Mouse (Mus musculus) intestine, embryonic 15.5 days (tissue): Measurements from ENCODE around the gene Cdh13. TPM values are rescaled to one million over a fixed set of nuclear protein-coding genes. Genes with fewer than 3 reads are reported as not detected.

Source experiments
- ATAC-seq: fragments of 200-750 bp; cut with Nextera tagmentation; 2 replicates; pipeline ENCODE4 v1.8.0; 2017; ENCODE audit warnings: moderate TSS enrichment, moderate library complexity
- H3K27ac ChIP-seq: fragments of 300-500 bp; sonication (generic); 2 replicates; pipeline ENCODE4 v1.5.1; 2015; ENCODE audit warnings: mild to moderate bottlenecking, inconsistent platforms
- H3K27me3 ChIP-seq: fragments of 300-500 bp; sonication (generic); replicated peaks from 2 replicates; pipeline ENCODE4 v1.6.1; 2015; ENCODE audit warnings: inconsistent platforms
- H3K36me3 ChIP-seq: fragments of 300-500 bp; sonication (generic); 2 replicates; pipeline ENCODE4 v1.6.1; 2015; ENCODE audit warnings: inconsistent platforms
- H3K4me1 ChIP-seq: fragments of 300-500 bp; sonication (generic); replicated peaks from 2 replicates; pipeline ENCODE4 v1.6.1; 2015; ENCODE audit warnings: inconsistent platforms
- H3K4me2 ChIP-seq: fragments of 300-500 bp; sonication (generic); replicated peaks from 2 replicates; pipeline ENCODE4 v1.6.1; 2015; ENCODE audit warnings: mild to moderate bottlenecking, inconsistent platforms
- H3K4me3 ChIP-seq: fragments of 300-500 bp; sonication (generic); replicated peaks from 2 replicates; pipeline ENCODE4 v1.5.1; 2015; ENCODE audit warnings: inconsistent platforms
- H3K9ac ChIP-seq: fragments of 300-500 bp; sonication (generic); 2 replicates; pipeline ENCODE4 v1.6.1; 2015; ENCODE audit warnings: inconsistent platforms
- H3K9me3 ChIP-seq: fragments of 300-500 bp; sonication (generic); 2 replicates; pipeline ENCODE4 v1.6.1; 2016; ENCODE audit warnings: inconsistent platforms
- WGBS: fragments of 180-500 bp; shearing (Covaris S2); methylation state at CpG from one replicate; pipeline ENCODE4 v1.1.7; 2015; 5-methylcytosine and 5-hydroxymethylcytosine counted together
- polyA plus RNA-seq: library from polyadenylated mRNA; unstranded; fragments of >200 nt; fragmentation: Nextera tagmentation; extraction: Ambion mirVana; gene quantifications from 2 replicates; pipeline ENCODE4 v1.2.1, GENCODE M21; 2015

Gene Cdh13
- polyA plus RNA-seq, 1 experiment from 2014 or later: 6.5 TPM

DNA sequence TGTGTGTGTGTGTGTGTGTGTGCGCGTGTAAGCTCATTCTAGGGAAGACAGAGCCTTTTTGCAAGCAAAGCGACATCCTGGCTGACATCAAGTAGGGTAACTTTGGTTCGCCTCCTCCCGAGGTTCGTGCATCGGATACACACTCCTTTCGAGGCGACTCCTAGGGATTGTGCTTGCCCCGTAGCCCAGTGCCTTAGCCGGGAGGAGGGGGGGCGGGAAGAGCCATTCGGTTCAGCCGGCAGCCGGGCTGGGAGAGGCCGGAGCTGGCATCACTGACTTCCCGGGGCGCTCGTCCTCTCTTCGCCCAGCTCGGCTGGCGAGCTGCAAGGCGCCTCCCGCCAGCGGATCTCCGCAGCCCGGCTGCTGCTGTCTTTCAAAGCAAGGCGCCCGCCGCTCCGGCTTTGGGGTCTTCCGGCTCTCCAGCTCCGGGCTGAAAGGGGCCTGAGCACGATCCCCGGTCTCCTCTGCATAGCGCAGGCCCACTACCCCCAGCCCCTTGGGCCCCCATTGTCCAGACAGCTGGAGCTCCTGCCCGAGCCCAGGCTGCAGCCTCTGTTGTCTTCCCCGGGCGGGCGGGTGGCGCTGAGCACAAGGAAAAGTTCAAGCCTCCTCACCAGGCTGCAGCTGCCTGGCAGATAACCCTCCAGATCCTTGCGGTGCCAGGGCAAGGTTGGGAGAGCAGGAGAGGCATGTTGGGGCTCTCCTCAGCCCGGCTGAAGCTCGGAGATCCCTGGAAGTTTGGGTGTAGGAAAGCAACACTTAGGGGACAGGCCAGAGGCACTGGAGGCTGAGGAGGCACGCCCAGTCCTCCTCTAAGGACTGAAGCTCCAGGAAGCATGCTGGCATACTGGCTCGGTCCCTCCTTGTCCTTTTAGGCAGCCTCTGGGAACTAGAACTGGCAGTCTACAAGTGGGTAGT lies 838 bp downstream of the Cdh13 start:
- H3K27me3 ChIP-seq: peaks cover 24% of the 10 kb centered on the region
- 2% methylated on average over 46 of the region's 46 CpGs for WGBS
- peak overlapping the region; percentile 50 for H3K9ac ChIP-seq
- H3K9me3 ChIP-seq: no peaks in the 10 kb centered on the region
- peak; percentile 59; the same call in 1 of the 2 replicates for ATAC-seq
- H3K4me1 ChIP-seq: peaks cover 13% of the 10 kb centered on the region
- no peak overlapping the region for H3K27ac ChIP-seq
- peak overlapping the region; percentile 46 for H3K4me3 ChIP-seq
- H3K36me3 ChIP-seq: no peaks in the 10 kb centered on the region
- H3K4me2 ChIP-seq: peak overlapping the region; percentile 92

DNA sequence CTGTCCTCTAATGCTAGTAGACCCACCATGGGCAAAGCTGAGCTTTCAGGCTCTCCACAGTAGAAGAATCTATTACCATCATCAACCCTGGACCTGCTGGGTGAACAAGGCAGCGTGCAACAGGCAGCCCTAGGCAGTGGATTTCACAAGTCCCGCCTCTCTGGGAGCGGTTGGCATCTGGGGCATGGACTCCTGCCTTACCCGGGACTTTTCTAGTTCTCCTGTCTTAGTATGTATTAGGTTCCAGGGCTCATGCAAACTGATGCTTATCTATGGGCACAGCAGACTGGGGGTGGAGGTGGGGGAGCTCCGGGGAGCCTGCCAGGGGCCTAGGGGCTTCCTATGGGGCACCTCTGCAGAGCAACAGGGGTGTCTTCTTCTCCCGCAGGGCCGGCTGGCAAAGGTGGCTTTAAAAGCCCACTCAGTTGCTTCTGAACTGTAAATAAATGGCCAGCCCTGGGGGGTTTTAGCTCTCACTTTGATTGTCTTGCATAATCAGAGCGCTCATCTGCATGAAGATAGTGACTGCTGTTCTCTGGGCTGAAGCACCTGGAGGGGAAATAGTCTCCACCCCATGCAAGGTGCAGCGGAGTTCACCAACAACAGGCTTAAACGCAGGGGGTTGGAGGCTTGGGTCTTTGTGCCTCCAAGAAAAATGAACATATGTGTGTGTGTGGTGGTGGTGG lies 2.2 kb downstream of the Cdh13 start:
- Histone ChIP-seq H3K4me2 (0 out of 2 replicates have a peak overlapping the region, but pooled peaks have one; percentile 9), H3K36me3 (no peaks in the 10 kb centered on the region), H3K4me1 (peaks cover 13% of the 10 kb centered on the region), H3K9ac (no peak overlapping the region), H3K27me3 (peaks cover 24% of the 10 kb centered on the region), H3K27ac (no peak overlapping the region), H3K9me3 (no peaks in the 10 kb centered on the region), H3K4me3 (no peak overlapping the region)
- WGBS: 42% methylated on average over 10 of the region's 10 CpGs
- ATAC-seq: no peak

DNA sequence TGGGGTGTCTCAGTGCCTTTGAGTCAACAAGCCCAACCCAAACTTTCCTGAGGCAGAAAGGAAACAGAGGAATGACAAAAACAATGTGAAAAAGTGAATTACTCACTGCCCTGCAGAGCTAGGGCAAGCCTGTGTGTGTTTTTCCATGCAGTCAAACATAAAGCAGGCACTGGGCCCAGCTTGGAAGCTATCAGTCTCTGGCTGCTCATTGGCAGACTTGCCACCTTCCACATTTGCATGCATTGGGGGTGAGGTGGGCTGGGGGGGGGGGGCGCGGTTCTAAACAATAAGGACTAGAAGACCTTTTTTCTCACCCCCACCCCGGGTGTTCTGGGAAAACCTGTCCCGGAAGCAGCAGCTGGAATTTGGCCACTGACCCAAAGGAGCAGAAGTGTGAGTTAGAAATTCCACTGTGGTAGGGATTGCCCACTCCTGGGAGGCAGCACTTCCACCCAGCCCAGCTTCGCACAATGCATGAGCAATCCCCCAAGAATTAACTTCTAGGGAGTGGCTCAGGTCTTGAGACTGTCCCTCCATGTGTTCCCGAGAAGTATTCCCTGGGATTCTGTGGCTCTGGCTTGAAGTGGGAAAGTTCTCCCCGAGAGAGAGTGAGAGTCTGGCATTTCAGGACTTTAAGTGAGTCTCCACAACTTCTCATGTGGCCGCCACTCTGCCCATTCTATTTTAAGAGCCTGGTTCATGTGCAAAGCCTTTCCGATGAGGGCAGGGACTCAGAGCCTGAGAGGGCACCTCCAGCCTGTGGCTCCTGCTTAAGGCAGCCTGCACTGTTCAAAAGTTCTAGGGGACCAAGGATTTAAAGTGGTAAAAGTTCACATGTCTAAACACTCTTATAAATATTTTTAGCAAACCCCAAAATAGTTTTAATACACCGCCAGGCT lies 3.0 kb downstream of the Cdh13 start:
- peaks cover 24% of the 10 kb centered on the region for H3K27me3 ChIP-seq
- no peaks in the 10 kb centered on the region for H3K36me3 ChIP-seq
- H3K9ac ChIP-seq: no peak overlapping the region
- H3K27ac ChIP-seq: no peak overlapping the region
- H3K4me2 ChIP-seq: no peak overlapping the region
- H3K4me3 ChIP-seq: no peak overlapping the region
- H3K4me1 ChIP-seq: peaks cover 13% of the 10 kb centered on the region
- no peak for ATAC-seq
- WGBS: 29% methylated on average over 10 of the region's 10 CpGs
- no peaks in the 10 kb centered on the region for H3K9me3 ChIP-seq

DNA sequence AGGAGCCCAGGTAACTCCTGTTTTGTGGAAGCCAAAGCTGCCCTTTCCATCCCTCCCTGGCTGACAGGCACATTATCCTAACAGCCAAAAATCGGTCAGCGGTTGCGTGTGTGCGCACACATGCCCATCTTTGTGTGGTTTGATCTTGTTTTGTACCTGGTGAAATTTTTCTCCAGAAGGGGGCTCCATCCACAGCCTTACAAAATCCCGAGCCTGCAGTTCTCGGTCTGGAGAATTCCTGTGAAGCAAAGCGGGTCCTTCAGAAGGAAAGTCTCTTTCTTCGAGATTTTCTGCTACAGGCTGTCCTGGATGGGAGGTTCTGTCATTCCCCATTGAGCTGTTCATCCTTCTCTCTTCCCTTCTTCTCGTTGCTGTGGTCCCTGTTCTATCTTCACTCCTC lies 4.0 kb downstream of the Cdh13 start:
- Histone ChIP-seq H3K4me1 (peaks cover 13% of the 10 kb centered on the region), H3K4me3 (no peak overlapping the region), H3K27me3 (peaks cover 24% of the 10 kb centered on the region), H3K4me2 (no peak overlapping the region), H3K36me3 (no peaks in the 10 kb centered on the region), H3K27ac (no peak overlapping the region), H3K9ac (no peak overlapping the region), H3K9me3 (no peaks in the 10 kb centered on the region)
- WGBS: 37% methylated on average over 9 of the region's 9 CpGs
- no peak for ATAC-seq

GRCm38 (mm10) chr8:118288259-118288952 lies 4.9 kb downstream of the Cdh13 start:
- no peak for ATAC-seq
- H3K4me3 ChIP-seq: no peak overlapping the region
- no peak overlapping the region for H3K4me2 ChIP-seq
- no peak overlapping the region for H3K27ac ChIP-seq
- H3K9me3 ChIP-seq: no peaks in the 10 kb centered on the region
- peaks cover 10% of the 10 kb centered on the region for H3K4me1 ChIP-seq
- 75% methylated on average over 8 of the region's 8 CpGs for WGBS
- no peak overlapping the region for H3K9ac ChIP-seq
- no peaks in the 10 kb centered on the region for H3K36me3 ChIP-seq
- H3K27me3 ChIP-seq: peaks cover 24% of the 10 kb centered on the region

DNA sequence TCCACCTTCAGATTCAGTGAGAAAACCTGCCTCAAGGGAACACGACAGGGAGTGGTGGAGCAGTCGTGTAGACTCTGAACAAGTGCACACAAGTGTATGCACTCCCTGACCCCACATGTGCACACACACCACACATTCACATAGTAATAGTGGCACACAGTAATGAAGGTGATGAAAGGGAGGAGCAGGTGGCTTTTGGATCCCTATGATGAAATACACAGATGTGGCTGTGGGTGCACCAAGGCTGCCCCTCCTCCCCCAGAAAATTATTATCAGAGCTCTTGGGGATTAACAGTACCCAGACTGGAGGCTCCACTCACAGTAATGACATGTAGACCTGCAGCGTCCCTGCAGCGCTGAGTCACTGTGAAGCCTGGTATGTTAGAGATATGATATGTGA lies 5.6 kb downstream of the Cdh13 start:
- Histone ChIP-seq H3K27ac (no peak overlapping the region), H3K9ac (no peak overlapping the region), H3K27me3 (peaks cover 18% of the 10 kb centered on the region), H3K36me3 (no peaks in the 10 kb centered on the region), H3K4me1 (peaks cover 5% of the 10 kb centered on the region; the same call in 1 of the 2 replicates), H3K4me2 (no peak overlapping the region), H3K4me3 (no peak overlapping the region), H3K9me3 (no peaks in the 10 kb centered on the region)
- ATAC-seq: no peak
- WGBS: 83% methylated on average over 4 of the region's 4 CpGs

DNA sequence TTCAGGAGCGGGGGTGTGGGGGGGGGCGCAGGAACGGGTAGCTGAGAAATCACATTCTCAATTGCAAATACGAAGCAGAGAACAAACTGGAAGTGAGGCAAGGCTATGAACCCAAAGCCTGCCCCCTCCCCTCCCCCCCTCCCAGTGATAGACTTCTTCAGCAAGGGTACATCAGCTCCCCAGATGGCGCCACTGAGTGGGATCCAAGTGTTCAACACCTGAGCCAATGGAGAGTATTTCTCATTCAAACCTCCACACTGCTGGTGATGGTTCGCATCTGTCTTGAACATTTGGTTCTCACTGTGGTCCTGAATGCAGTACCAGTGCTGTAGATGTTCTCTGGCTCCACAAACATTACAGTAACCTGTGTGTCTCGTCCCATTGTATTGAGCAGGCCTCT lies 6.0 kb downstream of the Cdh13 start:
- Histone ChIP-seq H3K27ac (no peak overlapping the region), H3K9me3 (no peaks in the 10 kb centered on the region), H3K4me1 (peaks cover 3% of the 10 kb centered on the region; the same call in 1 of the 2 replicates), H3K27me3 (peaks cover 15% of the 10 kb centered on the region; the same call in 1 of the 2 replicates), H3K4me2 (no peak overlapping the region), H3K36me3 (no peaks in the 10 kb centered on the region), H3K9ac (no peak overlapping the region), H3K4me3 (no peak overlapping the region)
- no peak for ATAC-seq
- 89% methylated on average over 7 of the region's 7 CpGs for WGBS

DNA sequence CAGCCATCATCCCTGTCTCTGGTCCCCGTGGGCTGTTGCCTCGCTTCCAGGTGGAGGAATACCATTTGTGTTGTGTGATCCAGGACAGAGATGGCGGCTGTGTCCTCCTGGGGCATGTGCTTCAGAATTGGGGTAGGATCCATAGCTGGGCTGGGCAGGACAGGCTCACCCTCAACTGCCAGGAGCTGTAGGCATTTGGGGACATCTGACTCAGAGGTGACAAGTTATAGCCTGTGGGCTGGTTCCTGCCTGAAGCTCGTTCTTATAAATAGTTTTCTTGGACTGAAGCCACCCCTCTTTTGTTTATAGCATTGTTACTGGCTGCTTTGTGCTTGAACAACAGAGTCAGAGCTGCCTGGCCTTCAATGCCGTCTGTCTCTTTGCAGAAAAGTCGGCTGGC lies 6.7 kb downstream of the Cdh13 start:
- no peak overlapping the region for H3K9ac ChIP-seq
- H3K27ac ChIP-seq: no peak overlapping the region
- no peaks in the 10 kb centered on the region for H3K36me3 ChIP-seq
- WGBS: 63% methylated on average over 6 of the region's 6 CpGs
- no peak overlapping the region for H3K4me2 ChIP-seq
- no peaks in the 10 kb centered on the region for H3K4me1 ChIP-seq
- peaks cover 12% of the 10 kb centered on the region; the same call in 1 of the 2 replicates for H3K27me3 ChIP-seq
- H3K4me3 ChIP-seq: no peak overlapping the region
- H3K9me3 ChIP-seq: no peaks in the 10 kb centered on the region
- ATAC-seq: no peak

DNA sequence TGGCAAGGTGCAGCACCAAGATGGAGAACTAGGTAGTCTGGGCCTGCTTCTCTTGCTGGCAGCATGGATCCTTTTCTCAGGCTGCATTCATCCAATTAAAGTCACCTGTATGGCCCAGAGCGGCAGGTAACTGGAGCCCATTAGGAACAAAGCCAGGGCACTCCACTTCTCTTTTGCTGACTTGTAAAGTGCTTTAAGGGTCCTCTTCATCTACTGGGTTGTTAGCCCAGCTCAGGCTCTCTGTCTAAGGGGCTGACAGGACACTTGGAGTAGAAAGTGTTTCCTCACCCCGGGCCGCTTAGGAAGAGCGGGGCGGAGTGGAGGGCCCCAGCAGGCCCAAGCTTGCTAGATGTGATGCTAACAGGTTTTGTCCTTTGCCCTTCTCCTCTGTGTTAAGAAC lies 12.9 kb downstream of the Cdh13 start:
- H3K27me3 ChIP-seq: no peaks in the 10 kb centered on the region
- H3K9ac ChIP-seq: no peak overlapping the region
- no peaks in the 10 kb centered on the region for H3K4me1 ChIP-seq
- no peak for ATAC-seq
- no peak overlapping the region for H3K4me2 ChIP-seq
- H3K4me3 ChIP-seq: no peak overlapping the region
- no peaks in the 10 kb centered on the region for H3K9me3 ChIP-seq
- WGBS: 95% methylated on average over 5 of the region's 5 CpGs
- H3K27ac ChIP-seq: no peak overlapping the region
- H3K36me3 ChIP-seq: no peaks in the 10 kb centered on the region

DNA sequence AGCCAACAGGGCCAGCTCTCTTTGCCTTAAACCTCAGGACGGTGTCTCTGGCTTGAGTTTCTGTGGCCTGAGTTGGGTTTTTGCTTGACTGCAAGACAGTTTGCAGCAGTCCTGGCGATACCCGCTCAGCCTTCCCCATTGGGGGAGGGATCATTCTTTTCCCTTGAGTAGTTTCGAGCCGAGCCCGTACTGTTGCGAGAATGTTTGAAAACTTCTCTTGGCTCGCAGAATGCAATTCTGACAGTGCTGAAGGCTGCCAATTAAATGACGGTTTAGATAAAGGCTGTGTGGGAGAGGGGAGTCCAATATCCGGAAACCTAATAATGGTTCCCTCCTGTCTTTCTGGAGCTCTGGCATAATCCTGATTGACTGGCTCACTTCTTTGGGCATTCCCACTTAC lies 23.4 kb downstream of the Cdh13 start:
- no peak overlapping the region for H3K27ac ChIP-seq
- no peaks in the 10 kb centered on the region for H3K4me1 ChIP-seq
- ATAC-seq: no peak
- H3K4me3 ChIP-seq: no peak overlapping the region
- no peaks in the 10 kb centered on the region for H3K27me3 ChIP-seq
- no peaks in the 10 kb centered on the region for H3K9me3 ChIP-seq
- H3K9ac ChIP-seq: no peak overlapping the region
- no peaks in the 10 kb centered on the region for H3K36me3 ChIP-seq
- H3K4me2 ChIP-seq: no peak overlapping the region
- WGBS: 82% methylated on average over 10 of the region's 10 CpGs

- no peak for ATAC-seq
- no peak overlapping the region for H3K9ac ChIP-seq
- WGBS: 54% methylated on average over 3 of the region's 3 CpGs
- no peaks in the 10 kb centered on the region for H3K36me3 ChIP-seq
- no peaks in the 10 kb centered on the region for H3K27me3 ChIP-seq
- H3K4me1 ChIP-seq: no peaks in the 10 kb centered on the region
- H3K4me2 ChIP-seq: no peak overlapping the region
- H3K27ac ChIP-seq: no peak overlapping the region
- no peak overlapping the region for H3K4me3 ChIP-seq
- H3K9me3 ChIP-seq: no peaks in the 10 kb centered on the region
Measured at GRCm38 (mm10) chr8:118309106-118309505, 25.6 kb downstream of the Cdh13 start.
